Mouse (Mus musculus): Measurements from ENCODE around the gene Arl16. TPM values are rescaled to one million over a fixed set of nuclear protein-coding genes. Genes with fewer than 3 reads are reported as not detected.

The Arl16 gene
- total RNA-seq (2023): 5.6 and 7.2 TPM in 2 replicates

GRCm38 (mm10) chr11:120467051-120467735 lies at the start of gene Arl16:
Gene Arl16, minus strand, starts transcription at chr11:120467607.

DNA sequence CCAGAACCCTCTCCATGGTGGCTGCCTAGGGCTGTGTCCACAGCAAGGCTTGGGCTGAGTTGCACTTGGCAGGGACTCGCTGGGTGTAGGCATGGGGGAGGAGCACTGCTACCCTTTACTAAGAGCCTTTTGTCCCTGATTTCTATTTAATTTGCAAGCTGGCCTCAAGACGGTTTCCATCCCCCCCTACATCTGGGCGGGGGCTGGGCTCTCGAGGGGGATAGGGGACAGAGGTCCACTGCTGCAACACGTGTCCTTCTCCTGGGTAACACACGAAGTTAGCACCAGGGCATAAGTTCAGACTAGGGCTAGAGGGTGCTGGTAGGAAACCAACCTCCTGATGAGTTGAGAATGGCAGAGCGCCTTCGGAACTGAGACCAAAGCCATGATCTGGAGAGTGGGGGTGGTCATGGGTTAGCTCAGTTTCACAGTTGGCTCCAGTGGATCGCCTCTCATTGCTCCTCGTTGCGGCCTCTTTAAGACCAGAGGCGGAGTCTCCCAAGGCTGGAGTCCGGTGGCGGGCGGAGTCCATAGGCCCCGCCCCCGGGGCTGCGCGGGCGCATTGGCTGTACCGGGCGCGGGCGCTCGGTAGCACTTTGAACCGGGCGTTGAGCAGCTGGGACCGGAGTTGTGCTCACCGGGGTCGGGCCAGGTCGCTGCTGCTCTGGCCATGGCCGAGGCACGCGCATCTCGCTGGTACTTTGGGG lies 24.1 kb upstream of the Arl16 start, which contains the start of gene Slc25a10:
Gene Slc25a10, plus strand, starts transcription at position 524 of the 707 bp plus-strand sequence.

GRCm38 (mm10) chr11:120484265-120484981 lies 17.0 kb upstream of the Arl16 start, which contains the start of gene Mrpl12:
Gene Mrpl12, plus strand, starts transcription at chr11:120484613.

DNA sequence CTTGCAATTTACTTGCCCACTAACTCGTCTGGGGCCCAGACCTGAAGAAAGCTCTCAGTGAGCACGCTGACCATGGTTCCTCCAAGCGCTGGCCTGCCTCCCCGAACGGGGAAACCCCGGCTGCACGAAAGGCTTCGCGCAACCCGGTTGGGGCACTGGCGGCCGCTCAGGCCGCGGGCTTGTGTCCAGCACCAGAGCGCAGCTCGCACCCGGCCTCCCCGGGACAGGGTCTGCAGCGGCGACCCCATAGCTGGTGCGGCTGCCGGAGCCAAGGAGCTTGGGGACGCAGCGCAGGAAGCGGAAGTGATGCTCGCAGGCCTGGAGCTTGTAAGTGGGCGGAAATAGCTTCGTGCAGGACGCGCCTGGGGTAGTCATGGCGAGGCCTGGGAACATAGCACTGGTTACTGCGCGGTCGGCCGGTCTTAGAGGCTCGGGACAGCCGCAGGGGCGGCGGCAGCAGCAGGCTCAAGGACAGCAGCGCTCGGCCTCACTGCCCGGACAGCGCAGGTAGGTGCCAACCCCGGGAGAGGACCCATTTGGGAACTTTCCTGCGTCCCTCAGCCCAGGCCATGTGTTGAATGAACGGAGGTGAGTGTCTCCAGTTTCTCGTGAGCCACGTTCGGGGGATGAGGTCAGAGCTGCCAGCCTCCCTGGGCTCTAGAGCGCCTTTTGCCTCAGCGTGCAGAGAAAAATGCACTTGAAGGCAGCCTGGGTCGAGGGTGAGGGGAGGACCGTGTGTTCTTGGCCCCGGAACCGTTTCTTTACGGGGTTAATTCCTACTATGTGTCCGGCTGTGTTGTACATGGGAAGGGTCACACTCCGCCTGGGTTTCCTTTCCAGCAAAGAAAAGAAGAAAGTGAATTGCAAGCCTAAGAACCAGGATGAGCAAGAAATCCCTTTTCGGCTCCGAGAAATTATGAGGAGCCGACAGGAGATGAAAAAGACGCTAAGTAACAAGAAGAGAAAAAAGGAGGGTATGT lies 9.3 kb downstream of the Arl16 start, which contains the start of the genes Oxld1 and Ccdc137:
Gene Oxld1, minus strand, starts transcription at position 297 of the 980 bp plus-strand sequence.
Gene Ccdc137, plus strand, starts transcription at position 344 of the 980 bp plus-strand sequence.

DNA sequence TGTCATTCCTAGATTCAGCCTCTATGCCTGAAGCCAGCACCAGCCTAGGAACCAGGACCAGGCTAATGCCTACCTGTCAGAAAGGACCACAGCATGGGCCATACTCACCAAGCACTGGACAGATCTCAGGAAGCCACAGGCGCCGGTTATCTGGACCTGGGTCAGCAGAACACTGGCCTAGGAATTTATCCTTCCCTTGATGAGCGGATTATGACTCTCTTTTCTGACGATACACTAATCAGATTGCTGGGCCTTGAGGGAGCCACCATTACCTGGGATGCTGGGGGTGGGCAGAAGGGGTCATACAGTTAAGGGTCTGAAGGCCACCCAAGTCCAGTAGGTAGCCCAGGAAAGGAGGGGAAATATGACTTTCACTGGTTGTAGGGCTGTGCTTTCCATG lies 14.1 kb downstream of the Arl16 start, which contains the start of gene Pde6g:
Gene Pde6g, minus strand, starts transcription at position 195 of the 400 bp plus-strand sequence.

DNA sequence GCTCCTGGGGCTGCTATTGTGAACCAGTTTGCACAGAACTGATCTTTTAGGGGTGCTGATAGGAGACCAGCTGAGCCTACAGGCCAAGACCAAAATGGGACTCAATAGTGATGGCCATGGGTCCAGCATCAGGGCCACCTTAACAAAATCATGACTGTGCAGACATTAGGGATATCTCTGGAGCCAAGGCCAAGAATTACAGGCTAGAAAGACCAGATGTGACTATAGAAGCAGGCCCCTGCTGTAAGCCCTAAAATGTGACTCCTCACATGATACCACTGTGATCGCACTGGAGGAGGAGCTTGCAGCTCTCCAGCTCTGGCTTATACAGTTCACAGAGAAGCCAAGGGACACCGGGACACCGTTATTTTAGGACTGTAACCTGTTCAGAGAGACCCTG lies 25.1 kb downstream of the Arl16 start, which contains the start of gene Tspan10:
Gene Tspan10, plus strand, starts transcription at position 301 of the 400 bp plus-strand sequence.

GRCm38 (mm10) chr11:120437152-120437856 lies 30.1 kb downstream of the Arl16 start, which contains the start of gene Nploc4:
Gene Nploc4, minus strand, starts transcription at chr11:120437708.

Other genes with a start within 250 kb of the Arl16 start
- 3.0 and 3.3 TPM in 2 replicates for gene Bahcc1, start 234.7 kb downstream of the Arl16 start, total RNA-seq (2023)
- gene Actg1, start 119.1 kb downstream of the Arl16 start, total RNA-seq (2023): 3,631 and 3,848 TPM in 2 replicates
- not detected in 2 replicates for gene Fscn2, start 106.1 kb downstream of the Arl16 start, total RNA-seq (2023)
- gene Faap100, start 88.8 kb downstream of the Arl16 start, total RNA-seq (2023): 12.8 and 19.4 TPM in 2 replicates
- 36.9 and 53.5 TPM in 2 replicates for gene Nploc4, start 29.9 kb downstream of the Arl16 start, total RNA-seq (2023)
- 0.84 TPM in 1 of 2 replicates, not detected in the other for gene Tspan10, start 25.0 kb downstream of the Arl16 start, total RNA-seq (2023)
- not detected in 2 replicates for gene Pde6g, start 14.1 kb downstream of the Arl16 start, total RNA-seq (2023)
- gene Oxld1, start 9.5 kb downstream of the Arl16 start, total RNA-seq (2023): 2.0 and 4.8 TPM in 2 replicates
- gene Ccdc137, start 9.5 kb downstream of the Arl16 start, total RNA-seq (2023): 7.4 and 8.1 TPM in 2 replicates
- 12.8 and 16.8 TPM in 2 replicates for gene Mrpl12, start 17.0 kb upstream of the Arl16 start, total RNA-seq (2023)
- gene Slc25a10, start 24.2 kb upstream of the Arl16 start, total RNA-seq (2023): 11.2 and 13.4 TPM in 2 replicates
- gene Gcgr, start 63.1 kb upstream of the Arl16 start, total RNA-seq (2023): not detected in 2 replicates
- gene Mcrip1, start 82.1 kb upstream of the Arl16 start, total RNA-seq (2023): 28.8 and 31.9 TPM in 2 replicates
- not detected in 2 replicates for gene Ppp1r27, start 83.5 kb upstream of the Arl16 start, total RNA-seq (2023)
- gene P4hb, start 105.6 kb upstream of the Arl16 start, total RNA-seq (2023): 245 and 272 TPM in 2 replicates
- gene Arhgdia, start 114.0 kb upstream of the Arl16 start, total RNA-seq (2023): 428 and 459 TPM in 2 replicates
- gene Alyref, start 130.8 kb upstream of the Arl16 start, total RNA-seq (2023): 116 and 122 TPM in 2 replicates
- 36.8 and 40.0 TPM in 2 replicates for gene Anapc11, start 130.8 kb upstream of the Arl16 start, total RNA-seq (2023)
- 1.5 TPM in 1 of 2 replicates, not detected in the other for gene Npb, start 140.9 kb upstream of the Arl16 start, total RNA-seq (2023)
- gene Pcyt2, start 150.3 kb upstream of the Arl16 start, total RNA-seq (2023): 28.9 and 43.8 TPM in 2 replicates
- gene Sirt7, start 157.6 kb upstream of the Arl16 start, total RNA-seq (2023): 114 and 133 TPM in 2 replicates
- gene Mafg, start 166.0 kb upstream of the Arl16 start, total RNA-seq (2023): 122 and 149 TPM in 2 replicates
- gene Pycr1, start 176.2 kb upstream of the Arl16 start, total RNA-seq (2023): 1.4 and 1.5 TPM in 2 replicates
- gene Myadml2, start 180.6 kb upstream of the Arl16 start, total RNA-seq (2023): not detected in 2 replicates
- not detected in 2 replicates for gene Notum, start 193.6 kb upstream of the Arl16 start, total RNA-seq (2023)
- gene Aspscr1, start 205.4 kb upstream of the Arl16 start, total RNA-seq (2023): 82.0 and 103 TPM in 2 replicates
- gene Cenpx, start 246.1 kb upstream of the Arl16 start, total RNA-seq (2023): 30.2 and 33.5 TPM in 2 replicates
- gene Lrrc45, start 246.3 kb upstream of the Arl16 start, total RNA-seq (2023): 9.1 and 10.4 TPM in 2 replicates